Mouse (Mus musculus) erythroid progenitor cell, adult 5-6 weeks (primary cell): ENCODE data around the gene Smoc1. TPM values are rescaled to one million over a fixed set of nuclear protein-coding genes. Genes with fewer than 3 reads are reported as not detected.

Experiments
- ATAC-seq: replicated peaks from 2 replicates; pipeline ENCODE4 v1.8.0; 2016; ENCODE audit warnings: moderate number of reproducible peaks, mild to moderate bottlenecking, moderate TSS enrichment, inconsistent platforms; ENCODE audit not compliant: poor library complexity, low FRiP score, severe bottlenecking
- total RNA-seq, 2 experiments: library from RNA; stranded (forward) in 1 of 2; stranded (reverse) in 1 of 2; fragments of 150-400 nt in 1 of 2; fragments of 186-747, 209-891 nt in 1 of 2; gene quantifications; 2 replicates each; pipeline versions ENCODE4 v1.2.3 to v1.2.4; 2015 to 2017; ENCODE audit warnings: low replicate concordance in 2 of 2

The Smoc1 gene
- total RNA-seq (2015; ENCODE audit: low replicate concordance), result not detected in 2 replicates
- 0.77 and 1.1 TPM in 2 replicates for total RNA-seq (2017; ENCODE audit: low replicate concordance)

- no peak for ATAC-seq
Measured at GRCm38 (mm10) chr12:81026277-81026994, at the start of gene Smoc1. Gene Smoc1 (plus strand): TSS chr12:81026808.

GRCm38 (mm10) chr12:80982326-80982725, 44.3 kb upstream of the Smoc1 start:
- peak; percentile 30; the same call in 1 of the 2 replicates for ATAC-seq

GRCm38 (mm10) chr12:80983695-80984094, 42.9 kb upstream of the Smoc1 start:
- no peak for ATAC-seq

- ATAC-seq, result no peak
Measured at GRCm38 (mm10) chr12:80986628-80987027, 40.0 kb upstream of the Smoc1 start.

- no peak for ATAC-seq
Measured at GRCm38 (mm10) chr12:80988286-80988685, 38.3 kb upstream of the Smoc1 start.

GRCm38 (mm10) chr12:80990901-80991445, 35.6 kb upstream of the Smoc1 start:
- no peak for ATAC-seq

GRCm38 (mm10) chr12:80991806-80992205, 34.8 kb upstream of the Smoc1 start:
- no peak for ATAC-seq

GRCm38 (mm10) chr12:80992540-80993122, 34.0 kb upstream of the Smoc1 start:
- no peak for ATAC-seq

GRCm38 (mm10) chr12:80993773-80994172, 32.8 kb upstream of the Smoc1 start:
- ATAC-seq, result no peak

GRCm38 (mm10) chr12:80995326-80995725, 31.3 kb upstream of the Smoc1 start:
- no peak for ATAC-seq

- no peak for ATAC-seq
Measured at GRCm38 (mm10) chr12:80997652-80998051, 29.0 kb upstream of the Smoc1 start.

- no peak for ATAC-seq
Measured at GRCm38 (mm10) chr12:80998528-80999221, 27.9 kb upstream of the Smoc1 start.

- no peak for ATAC-seq
Measured at GRCm38 (mm10) chr12:81000924-81001323, 25.7 kb upstream of the Smoc1 start.

GRCm38 (mm10) chr12:81002841-81003635, 23.6 kb upstream of the Smoc1 start:
- ATAC-seq, result no peak

- no peak for ATAC-seq
Measured at GRCm38 (mm10) chr12:81009813-81010212, 16.8 kb upstream of the Smoc1 start.

GRCm38 (mm10) chr12:81011994-81012393, 14.6 kb upstream of the Smoc1 start:
- no peak for ATAC-seq

- ATAC-seq, result no peak
Measured at GRCm38 (mm10) chr12:81013496-81013895, 13.1 kb upstream of the Smoc1 start.

GRCm38 (mm10) chr12:81017624-81018023, 9.0 kb upstream of the Smoc1 start:
- no peak for ATAC-seq

- ATAC-seq, result peak; percentile 41; the same call in 1 of the 2 replicates
Measured at GRCm38 (mm10) chr12:81018516-81019279, 7.9 kb upstream of the Smoc1 start.
